Mouse (Mus musculus) heart, postnatal 36 days (tissue): ENCODE measurements around the gene Fstl5. TPM values are rescaled to one million over a fixed set of nuclear protein-coding genes. Genes with fewer than 3 reads are reported as not detected.

Experiments
- DNase-seq, 2 experiments: peaks; one replicate each; pipeline ENCODE4 v3.0.0; 2021 to 2022
- intact Hi-C: fragments of 180-260 bp; cut with DNase I; formaldehyde crosslinking; loops from one replicate; pipeline ENCODE4 v1.15.1; 2025
- total RNA-seq, 2 experiments: library from RNA; stranded (reverse); gene quantifications; 2 replicates each; pipeline ENCODE4 v1.2.3; 2021

Fstl5 gene
- total RNA-seq, result under 1 TPM in 1 of 2 experiments, not detected in 1; 0.33 TPM

DNA sequence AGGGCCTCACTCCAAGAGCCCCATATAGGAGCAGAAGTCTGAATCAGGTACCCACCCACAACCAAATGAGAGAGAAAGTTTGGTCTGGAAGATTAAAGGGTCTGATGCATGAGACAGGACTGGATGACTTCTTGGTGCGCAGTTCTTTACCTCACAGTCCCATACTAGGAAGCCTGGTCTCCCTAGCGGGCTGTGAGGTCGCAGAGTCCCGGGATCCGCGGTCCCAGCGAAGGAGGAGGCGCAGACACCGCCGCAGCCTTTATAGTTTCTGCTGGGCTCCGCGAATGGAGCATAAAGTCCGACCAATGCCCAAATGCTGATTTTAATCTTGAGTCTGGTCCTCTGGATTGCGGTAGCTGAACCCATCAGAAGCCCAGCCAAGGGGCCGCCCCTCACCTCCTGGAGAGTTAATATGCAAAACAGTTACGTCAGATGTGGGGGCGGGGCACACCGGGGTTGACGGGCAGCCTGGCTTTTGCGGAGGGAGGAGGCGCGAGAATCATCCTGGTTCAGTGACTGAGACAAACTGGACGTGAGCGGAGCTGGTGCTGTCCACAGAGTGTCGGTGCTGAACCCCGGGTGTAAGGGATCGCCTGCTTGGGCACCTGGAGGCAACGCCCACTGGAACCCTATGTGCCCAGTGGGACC is at the start of gene Fstl5:
TSS of gene Fstl5 (plus strand) at position 211 of the 648 bp plus-strand sequence.
- intact Hi-C loops, result no loop called here
- DNase-seq, result peak in 1 of 2 experiments; percentile 16

DNA sequence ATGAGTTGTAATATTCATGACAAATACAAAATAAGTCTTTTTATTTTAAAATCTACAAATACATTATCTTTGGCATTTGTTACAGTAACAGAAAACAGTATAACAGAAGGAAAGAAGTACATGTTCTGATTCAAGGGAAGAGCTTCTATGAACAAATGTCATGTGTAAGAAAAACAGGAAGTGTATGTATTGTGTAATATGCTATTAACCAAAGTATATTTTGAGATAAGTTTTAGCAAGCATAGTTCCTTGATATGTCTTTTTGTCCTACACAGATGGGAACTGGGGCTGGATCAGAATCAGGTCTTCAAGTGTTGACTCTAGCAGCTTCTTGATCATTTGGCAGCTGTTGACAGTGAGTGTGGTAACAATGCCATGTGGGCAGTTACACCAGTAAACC is 48.5 kb upstream of the Fstl5 start:
- DNase-seq, result no peak
- intact Hi-C loops, result no loop called here

DNA sequence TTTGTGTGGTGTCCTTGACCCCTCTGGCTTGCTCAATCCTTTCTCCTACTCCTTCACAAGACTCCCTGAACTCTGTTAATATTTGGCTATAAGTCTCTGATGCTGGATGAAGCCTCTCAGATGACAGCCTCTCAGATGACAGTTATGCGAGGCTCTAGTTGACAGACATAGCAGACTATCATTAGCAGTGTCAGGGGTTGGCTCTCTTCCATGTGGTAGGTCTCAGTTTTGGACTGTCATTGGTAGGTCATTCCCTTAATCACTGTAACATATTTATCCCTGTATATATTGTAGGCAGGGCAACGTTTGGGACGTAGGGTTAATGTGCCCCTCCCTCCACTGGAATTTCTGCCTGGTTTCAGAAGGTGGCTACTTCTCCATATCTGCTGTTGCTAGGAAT is 22.9 kb upstream of the Fstl5 start:
- intact Hi-C loops, result no loop called here
- no peak for DNase-seq

DNA sequence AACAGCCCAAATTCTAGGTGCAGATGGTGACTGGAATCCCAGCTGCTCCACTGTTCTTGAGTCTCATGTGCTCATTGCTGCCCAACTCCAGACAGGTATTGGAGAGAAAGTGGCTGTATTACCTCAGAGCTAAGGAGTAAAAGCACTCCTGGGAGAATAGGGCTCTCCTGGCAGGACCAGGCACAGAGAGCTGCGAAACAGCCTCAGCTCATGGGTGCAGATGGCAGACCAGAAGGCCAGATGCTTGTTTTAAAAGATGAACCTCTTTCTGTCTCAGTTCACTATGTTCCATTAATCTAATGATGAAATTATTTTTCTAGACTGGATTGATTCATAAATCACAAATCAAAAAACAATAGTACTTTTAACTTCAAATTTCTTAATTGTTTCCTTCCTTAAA is 12.1 kb upstream of the Fstl5 start:
- DNase-seq, result no peak
- intact Hi-C loops, result no loop called here

GRCm38 (mm10) chr3:76067920-76068319 is 6.2 kb upstream of the Fstl5 start:
- intact Hi-C loops, result no loop called here
- DNase-seq, result no peak

- intact Hi-C loops, result no loop called here
Observed at GRCm38 (mm10) chr3:76072826-76073225, 1.2 kb upstream of the Fstl5 start.

GRCm38 (mm10) chr3:76140445-76140844 is 66.4 kb downstream of the Fstl5 start:
- intact Hi-C loops, result no loop called here
- no peak for DNase-seq

More at GRCm38 (mm10) chr3:76072826-76073225, 1.2 kb upstream of the Fstl5 start:
- no peak for DNase-seq

GRCm38 (mm10) chr3:76147846-76148245 is 73.8 kb downstream of the Fstl5 start:
- no peak for DNase-seq
- intact Hi-C loops, result no loop called here

- DNase-seq, result no peak
- intact Hi-C loops, result no loop called here
Observed at GRCm38 (mm10) chr3:76238834-76239233, 164.8 kb downstream of the Fstl5 start.

- intact Hi-C loops, result no loop called here
- no peak for DNase-seq
Observed at GRCm38 (mm10) chr3:76251385-76251784, 177.3 kb downstream of the Fstl5 start.

GRCm38 (mm10) chr3:76292993-76293392 is 218.9 kb downstream of the Fstl5 start:
- intact Hi-C loops, result no loop called here
- no peak for DNase-seq

- DNase-seq, result no peak
- intact Hi-C loops, result no loop called here
Observed at GRCm38 (mm10) chr3:76294394-76294793, 220.3 kb downstream of the Fstl5 start.

DNA sequence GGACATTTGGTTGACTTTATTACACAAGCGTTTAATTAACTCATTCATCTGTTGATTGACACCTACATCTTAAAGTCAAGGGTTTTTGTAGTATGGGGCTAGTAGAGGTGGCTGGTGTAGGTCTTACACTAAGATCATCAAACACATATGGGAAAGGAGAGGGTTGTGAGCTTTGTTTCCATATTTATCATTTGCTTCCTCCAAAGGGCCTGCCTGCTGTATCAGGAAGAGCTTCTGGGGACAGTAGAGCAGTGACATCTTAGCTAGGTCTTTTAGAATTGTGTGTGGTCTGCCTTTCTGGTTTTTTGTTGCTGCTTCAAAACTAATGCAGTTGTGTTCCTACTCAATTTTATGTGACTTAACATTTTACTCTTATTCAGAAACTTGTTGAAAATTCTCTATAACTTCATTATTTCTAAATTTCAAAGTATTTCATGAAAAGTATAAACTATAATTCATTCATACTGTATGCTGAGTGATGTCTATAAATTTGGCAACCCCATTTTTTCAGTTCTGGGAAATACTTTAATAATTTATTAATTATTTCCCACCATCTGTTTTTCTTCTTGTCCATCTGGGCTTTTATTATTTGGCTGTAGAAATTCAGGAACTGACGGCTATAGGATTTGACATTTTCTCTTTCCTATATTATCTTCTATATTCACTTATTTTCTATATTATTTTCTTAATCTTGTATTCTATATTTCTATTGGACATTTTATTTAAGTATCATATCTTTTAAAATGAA is 227.1 kb downstream of the Fstl5 start:
- intact Hi-C loops, result no loop called here
- no peak for DNase-seq

GRCm38 (mm10) chr3:76316991-76317390 is 242.9 kb downstream of the Fstl5 start:
- intact Hi-C loops, result no loop called here

DNA sequence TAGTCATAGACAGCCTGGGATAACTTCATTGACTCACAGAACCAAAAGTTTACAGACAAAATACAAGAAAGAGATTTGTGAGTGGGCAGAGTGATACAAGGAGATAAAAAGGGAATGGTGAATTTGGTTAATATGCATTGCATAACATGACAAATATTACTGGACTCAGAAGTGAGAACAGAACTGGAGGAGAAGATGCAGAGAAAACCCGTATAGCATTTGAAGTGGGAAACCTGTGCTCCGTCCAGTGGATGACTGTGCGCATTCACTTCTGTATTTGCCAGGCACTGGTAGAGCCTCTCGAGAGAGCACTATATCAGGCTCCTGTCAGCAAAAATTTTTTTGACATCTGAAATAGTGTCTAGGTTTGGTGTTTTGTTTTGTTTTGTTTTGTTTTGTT is 245.5 kb downstream of the Fstl5 start:
- no peak for DNase-seq
- intact Hi-C loops, result no loop called here

More at GRCm38 (mm10) chr3:76316991-76317390, 242.9 kb downstream of the Fstl5 start:
- no peak for DNase-seq

DNA sequence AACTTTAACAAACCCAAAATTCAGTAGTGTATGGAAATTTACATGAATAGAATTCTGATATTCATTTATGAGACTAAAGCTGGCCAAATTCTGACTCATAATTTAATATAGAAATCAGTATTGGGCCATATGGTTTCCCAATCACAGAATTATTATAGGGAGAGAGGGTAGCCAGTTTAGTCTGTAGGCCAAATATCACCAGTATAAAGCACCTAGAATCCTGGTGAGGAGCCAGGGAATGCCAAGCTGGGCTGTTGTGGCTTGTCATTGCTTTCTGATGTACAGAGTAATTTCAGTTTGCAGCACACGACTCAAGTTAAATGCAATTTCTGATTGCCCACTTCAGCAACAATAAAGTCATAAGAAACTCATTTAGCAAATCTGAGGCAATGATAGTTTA is 248.4 kb downstream of the Fstl5 start:
- no peak for DNase-seq
- intact Hi-C loops, result no loop called here

GRCm38 (mm10) chr3:76336922-76337321 is 262.9 kb downstream of the Fstl5 start:
- no peak for DNase-seq
- intact Hi-C loops, result no loop called here

DNA sequence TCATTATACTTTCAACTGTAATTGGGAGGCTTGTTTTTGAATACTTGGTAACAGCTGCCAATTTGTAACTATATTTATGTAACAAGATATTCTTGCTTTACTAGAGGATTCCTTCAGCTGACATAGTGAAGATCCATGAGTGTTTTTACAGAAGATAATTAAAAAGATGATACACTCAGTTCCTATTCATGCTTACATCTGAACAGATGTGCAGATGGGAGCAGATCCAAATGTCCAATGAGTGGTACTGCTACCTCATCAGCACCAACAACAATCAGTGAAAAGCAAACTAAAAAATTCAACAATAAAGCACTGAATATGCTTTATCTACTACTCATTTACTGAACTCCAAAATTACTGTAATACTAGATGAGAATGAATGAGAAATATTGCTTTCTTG is 292.9 kb downstream of the Fstl5 start:
- intact Hi-C loops, result no loop called here
- DNase-seq, result no peak

- no peak for DNase-seq
- intact Hi-C loops, result no loop called here
Observed at GRCm38 (mm10) chr3:76369910-76370309, 295.8 kb downstream of the Fstl5 start.

DNA sequence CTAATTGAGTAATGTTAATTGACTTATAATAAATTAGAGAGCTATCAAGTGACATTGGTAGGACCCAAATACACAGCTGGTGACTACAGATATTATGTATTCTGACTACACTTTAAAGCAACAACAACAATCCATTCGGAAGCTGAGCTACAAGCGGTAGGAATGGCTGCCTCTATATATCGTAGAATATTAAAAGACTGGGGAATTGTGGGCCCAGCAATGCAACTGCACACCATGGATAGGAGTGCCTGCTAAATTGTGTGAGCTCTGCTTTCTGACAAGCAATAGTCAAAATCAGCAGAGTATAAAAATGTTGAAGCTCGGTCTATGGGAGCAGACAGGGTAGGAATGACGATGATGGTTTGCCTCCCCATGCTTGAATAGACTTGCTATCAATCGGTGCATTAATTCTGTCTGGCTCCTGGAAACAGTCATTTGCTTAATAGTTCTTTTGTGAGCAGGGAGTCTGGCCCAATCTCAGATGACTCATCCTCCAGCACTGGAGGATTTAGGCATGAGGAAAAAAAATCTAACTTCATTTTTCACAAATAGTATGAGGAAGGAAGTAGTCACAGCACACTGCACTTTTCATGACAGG is 354.8 kb downstream of the Fstl5 start:
- intact Hi-C loops, result no loop called here
- no peak for DNase-seq

GRCm38 (mm10) chr3:76467229-76467874 is 393.3 kb downstream of the Fstl5 start:
- DNase-seq, result no peak
- intact Hi-C loops, result no loop called here
